Mouse (Mus musculus): ENCODE data around the gene Zfp282. TPM values are rescaled to one million over a fixed set of nuclear protein-coding genes. Genes with fewer than 3 reads are reported as not detected.

Gene Zfp282
- 5.3 TPM in 2 replicates for polyA plus RNA-seq (2015; fragmentation: Nextera tagmentation; extraction: Ambion mirVana)

DNA sequence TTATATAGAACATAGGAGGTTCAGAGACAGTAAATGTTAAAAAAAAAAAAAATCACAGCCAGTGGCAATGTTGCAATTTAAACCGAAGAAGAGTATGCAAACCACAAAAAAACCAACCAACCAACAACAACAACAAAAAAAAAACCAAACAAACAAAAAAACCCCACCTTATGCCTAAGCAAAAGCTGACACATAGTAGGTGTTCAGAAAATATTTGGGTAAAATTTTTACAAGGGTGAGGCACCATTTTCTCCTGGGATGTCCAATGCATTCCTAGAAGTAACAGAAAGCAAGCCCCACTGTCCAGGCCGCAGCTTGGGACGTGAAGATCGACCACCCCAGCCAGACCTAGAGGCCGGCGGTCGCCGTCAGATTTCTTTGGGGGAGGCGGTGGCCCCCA lies at the start of gene Zfp282:
Gene Zfp282 (plus strand): TSS at position 147 of the 400 bp plus-strand sequence.
- H3K9ac ChIP-seq (ENCODE audit: low read depth, low read length) = peak within 1 kb of the TSS; percentile 89
- peaks cover 8% of the 10 kb centered on the region; the same call in 1 of the 2 replicates for H3K4me1 ChIP-seq (replicated peaks; ENCODE audit: control insufficient read depth, insufficient read depth, low read length)
- WGBS = 5% methylated on average over 9 of the region's 9 CpGs
- no peaks in the 10 kb centered on the region for H3K27me3 ChIP-seq (replicated peaks; ENCODE audit: control insufficient read depth, insufficient read depth, low read length)
- TF ChIP-seq CTCF (IDR thresholded peaks at IDR 0.05; ENCODE audit: low read depth) = no peak
- H3K27ac ChIP-seq (ENCODE audit: low read depth, low read length) = peak within 1 kb of the TSS; percentile 95
- H3K4me3 ChIP-seq (ENCODE audit: low read depth, low read length) = peak within 1 kb of the TSS; percentile 93
- 0 out of 2 replicates have a peak, but pooled peaks cover 19% of the 10 kb centered on the region for H3K36me3 ChIP-seq (ENCODE audit: control insufficient read depth, insufficient read depth)
- ATAC-seq = no peak
- no peaks in the 10 kb centered on the region for H3K9me3 ChIP-seq (ENCODE audit: control insufficient read depth)
- peak within 1 kb of the TSS; percentile 81 for H3K4me2 ChIP-seq (replicated peaks; ENCODE audit: low read depth)

DNA sequence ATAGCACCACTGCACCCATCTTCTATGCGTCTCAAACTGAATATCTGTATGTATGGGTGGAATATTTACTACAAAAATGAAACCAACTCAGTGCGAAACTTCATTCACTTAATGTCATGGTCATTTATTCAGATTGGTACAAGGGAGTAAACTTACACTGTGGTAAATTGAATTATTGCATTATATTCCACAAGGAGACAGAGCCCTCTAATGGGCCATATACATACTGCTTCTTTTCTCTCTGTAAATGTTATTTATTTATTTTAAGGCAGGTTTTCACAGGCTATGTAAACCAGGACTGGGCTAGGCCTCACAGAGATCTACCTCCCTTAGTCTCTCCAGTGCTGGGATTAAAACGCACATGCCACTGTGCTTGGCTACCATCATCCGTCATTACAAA lies 49.5 kb upstream of the Zfp282 start:
- no peak overlapping the region for H3K4me3 ChIP-seq (ENCODE audit: low read depth, low read length)
- H3K4me2 ChIP-seq (replicated peaks; ENCODE audit: low read depth) = no peak overlapping the region
- peaks cover 17% of the 10 kb centered on the region; the same call in 1 of the 2 replicates for H3K36me3 ChIP-seq (ENCODE audit: control insufficient read depth, insufficient read depth)
- no peaks in the 10 kb centered on the region for H3K9me3 ChIP-seq (ENCODE audit: control insufficient read depth)
- H3K4me1 ChIP-seq (replicated peaks; ENCODE audit: control insufficient read depth, insufficient read depth, low read length) = no peaks in the 10 kb centered on the region
- WGBS = 95% methylated on average over 4 of the region's 4 CpGs
- no peaks in the 10 kb centered on the region for H3K27me3 ChIP-seq (replicated peaks; ENCODE audit: control insufficient read depth, insufficient read depth, low read length)
- no peak overlapping the region for H3K27ac ChIP-seq (ENCODE audit: low read depth, low read length)
- no peak overlapping the region for H3K9ac ChIP-seq (ENCODE audit: low read depth, low read length)
- peak; percentile 17; the same call in 1 of the 2 replicates for TF ChIP-seq CTCF (IDR thresholded peaks at IDR 0.05; ENCODE audit: low read depth)
- no peak for ATAC-seq

DNA sequence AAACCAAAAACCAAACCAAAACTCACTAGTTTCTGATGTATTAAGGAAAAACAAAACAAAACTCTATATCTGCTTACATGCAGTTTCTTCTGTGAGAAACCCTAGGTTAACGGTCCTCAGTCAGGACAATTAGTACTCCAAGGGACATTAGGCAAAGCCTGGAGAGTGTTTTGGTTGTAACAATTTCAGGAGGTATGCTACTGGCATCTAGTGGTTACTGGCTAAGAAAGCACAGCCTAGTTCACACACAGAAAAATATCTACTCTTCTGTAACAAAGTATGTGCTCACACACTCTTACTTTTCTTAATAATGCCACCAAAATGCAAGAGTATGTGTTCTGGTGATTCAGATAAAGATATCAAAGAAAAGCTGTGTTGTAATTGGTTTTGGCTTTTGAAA lies 48.1 kb upstream of the Zfp282 start:
- Histone ChIP-seq H3K4me2 (replicated peaks; ENCODE audit: low read depth) (no peak overlapping the region), H3K27me3 (replicated peaks; ENCODE audit: control insufficient read depth, insufficient read depth, low read length) (no peaks in the 10 kb centered on the region), H3K4me1 (replicated peaks; ENCODE audit: control insufficient read depth, insufficient read depth, low read length) (no peaks in the 10 kb centered on the region), H3K4me3 (ENCODE audit: low read depth, low read length) (no peak overlapping the region), H3K9me3 (ENCODE audit: control insufficient read depth) (no peaks in the 10 kb centered on the region), H3K36me3 (ENCODE audit: control insufficient read depth, insufficient read depth) (peaks cover 10% of the 10 kb centered on the region; the same call in 1 of the 2 replicates), H3K9ac (ENCODE audit: low read depth, low read length) (no peak overlapping the region), H3K27ac (ENCODE audit: low read depth, low read length) (no peak overlapping the region)
- no peak for ATAC-seq
- WGBS = 37% methylated on average over 1 of the region's 1 CpGs
- peak; percentile 78 for TF ChIP-seq CTCF (IDR thresholded peaks at IDR 0.05; ENCODE audit: low read depth)

GRCm38 (mm10) chr6:47830104-47831078 lies 46.6 kb upstream of the Zfp282 start, which contains the start of gene Zfp786:
TSS of gene Zfp786 (minus strand) at chr6:47830867.
- peak within 1 kb of the TSS; percentile 87 for H3K4me2 ChIP-seq (replicated peaks; ENCODE audit: low read depth)
- no peaks in the 10 kb centered on the region for H3K27me3 ChIP-seq (replicated peaks; ENCODE audit: control insufficient read depth, insufficient read depth, low read length)
- no peaks in the 10 kb centered on the region for H3K36me3 ChIP-seq (ENCODE audit: control insufficient read depth, insufficient read depth)
- H3K4me3 ChIP-seq (ENCODE audit: low read depth, low read length) = peak within 1 kb of the TSS; percentile 90
- H3K9me3 ChIP-seq (ENCODE audit: control insufficient read depth) = no peaks in the 10 kb centered on the region
- peak within 1 kb of the TSS; percentile 81 for H3K9ac ChIP-seq (ENCODE audit: low read depth, low read length)
- peak within 1 kb of the TSS; percentile 41 for H3K27ac ChIP-seq (ENCODE audit: low read depth, low read length)
- peak; percentile 93 for ATAC-seq
- WGBS = 1% methylated on average over 60 of the region's 64 CpGs
- TF ChIP-seq CTCF (IDR thresholded peaks at IDR 0.05; ENCODE audit: low read depth) = peak; percentile 99
- H3K4me1 ChIP-seq (replicated peaks; ENCODE audit: control insufficient read depth, insufficient read depth, low read length) = no peaks in the 10 kb centered on the region

DNA sequence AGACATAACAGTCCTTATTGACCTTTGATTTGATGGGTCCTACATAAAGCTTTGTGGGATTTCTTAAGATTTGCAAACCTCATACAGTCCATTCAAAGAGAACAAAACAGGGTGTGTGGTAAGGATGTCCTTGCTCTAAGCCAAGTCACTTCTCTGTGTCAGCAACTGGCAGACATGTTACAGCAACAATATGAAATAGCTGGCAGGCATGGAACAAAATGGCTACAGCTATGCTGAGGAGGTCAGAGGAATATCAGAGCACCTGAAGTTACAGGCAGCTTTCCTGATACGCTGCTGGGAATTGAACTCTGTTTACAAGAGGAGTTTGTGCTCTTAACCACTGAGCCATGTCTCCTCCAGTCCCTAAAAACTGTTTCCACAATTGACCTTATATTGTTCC lies 44.8 kb upstream of the Zfp282 start:
- TF ChIP-seq CTCF (IDR thresholded peaks at IDR 0.05; ENCODE audit: low read depth) = no peak

DNA sequence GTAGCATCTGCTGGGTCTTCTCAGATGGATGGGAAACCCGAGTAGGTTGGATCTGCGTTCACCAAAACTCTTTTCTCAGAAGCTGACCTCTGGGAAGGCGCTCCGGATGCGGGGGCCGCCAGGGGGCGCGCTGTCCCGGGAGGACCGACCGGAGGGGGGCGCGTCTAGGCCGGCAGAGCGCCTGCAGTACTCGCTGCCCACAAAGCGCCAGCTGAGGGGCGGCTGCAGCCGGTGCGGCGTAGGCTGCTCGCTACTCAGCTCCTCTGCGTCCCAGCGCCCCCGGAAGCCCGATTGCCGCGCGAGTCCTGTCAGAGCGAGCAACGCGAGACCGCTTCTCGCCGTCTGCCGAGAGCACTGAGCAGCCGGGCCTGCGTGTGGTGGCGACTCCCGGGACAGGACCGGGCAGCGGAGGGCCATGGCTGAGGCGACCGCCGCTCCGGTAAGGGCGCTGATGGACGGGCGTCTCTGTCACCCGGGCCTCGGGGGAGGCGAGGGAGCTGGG lies 41.5 kb upstream of the Zfp282 start, which contains the start of gene Zfp398:
Gene Zfp398 (plus strand): TSS at position 180 of the 502 bp plus-strand sequence.
- Histone ChIP-seq H3K4me2 (replicated peaks; ENCODE audit: low read depth) (peak within 1 kb of the TSS; percentile 76), H3K9ac (ENCODE audit: low read depth, low read length) (peak within 1 kb of the TSS; percentile 96), H3K27ac (ENCODE audit: low read depth, low read length) (peak within 1 kb of the TSS; percentile 96), H3K36me3 (ENCODE audit: control insufficient read depth, insufficient read depth) (no peaks in the 10 kb centered on the region; the same call in 1 of the 2 replicates), H3K4me3 (ENCODE audit: low read depth, low read length) (peak within 1 kb of the TSS; percentile 89), H3K9me3 (ENCODE audit: control insufficient read depth) (no peaks in the 10 kb centered on the region), H3K27me3 (replicated peaks; ENCODE audit: control insufficient read depth, insufficient read depth, low read length) (no peaks in the 10 kb centered on the region), H3K4me1 (replicated peaks; ENCODE audit: control insufficient read depth, insufficient read depth, low read length) (0 out of 2 replicates have a peak, but pooled peaks cover 4% of the 10 kb centered on the region)
- peak; percentile 90 for ATAC-seq
- WGBS = under 1% methylated on average over 52 of the region's 52 CpGs
- peak; percentile 100 for TF ChIP-seq CTCF (IDR thresholded peaks at IDR 0.05; ENCODE audit: low read depth)

More for the DNA sequence above, 44.8 kb upstream of the Zfp282 start:
- Histone ChIP-seq H3K9me3 (ENCODE audit: control insufficient read depth) (no peaks in the 10 kb centered on the region), H3K36me3 (ENCODE audit: control insufficient read depth, insufficient read depth) (no peaks in the 10 kb centered on the region), H3K9ac (ENCODE audit: low read depth, low read length) (no peak overlapping the region), H3K4me2 (replicated peaks; ENCODE audit: low read depth) (no peak overlapping the region), H3K4me1 (replicated peaks; ENCODE audit: control insufficient read depth, insufficient read depth, low read length) (no peaks in the 10 kb centered on the region), H3K27ac (ENCODE audit: low read depth, low read length) (no peak overlapping the region), H3K4me3 (ENCODE audit: low read depth, low read length) (no peak overlapping the region), H3K27me3 (replicated peaks; ENCODE audit: control insufficient read depth, insufficient read depth, low read length) (no peaks in the 10 kb centered on the region)
- 88% methylated on average over 1 of the region's 1 CpGs for WGBS
- ATAC-seq = no peak

All from intestine, postnatal 0 days (tissue).